Mouse (Mus musculus): ENCODE measurements around the gene 1700069L16Rik. TPM values are rescaled to one million over a fixed set of nuclear protein-coding genes. Genes with fewer than 3 reads are reported as not detected.

Gene 1700069L16Rik
- polyA plus RNA-seq, 1 experiment from 2014 or later, result not detected

- no peaks in the 10 kb centered on the region for H3K27me3 ChIP-seq (ENCODE audit: insufficient read depth, low read length)
- H3K36me3 ChIP-seq (replicated peaks; ENCODE audit: insufficient read depth, low read length), result no peaks in the 10 kb centered on the region
- DNase-seq (no peak), ATAC-seq (no peak)
- H3K4me3 ChIP-seq (ENCODE audit: low read depth, low read length), result no peak overlapping the region
- WGBS (ENCODE audit: insufficient replicate concordance), result 74% methylated on average over 10 of the region's 10 CpGs
- no peaks in the 10 kb centered on the region for H3K4me1 ChIP-seq (ENCODE audit: insufficient read depth)
- TF ChIP-seq CTCF (IDR thresholded peaks at IDR 0.05; ENCODE audit: low read depth), result 0 out of 2 replicates have a peak, but pooled peaks have one; percentile 28
- no peak for TF ChIP-seq EP300 (IDR thresholded peaks at IDR 0.05; ENCODE audit: low read depth)
- H3K9ac ChIP-seq (replicated peaks), result no peak overlapping the region
- H3K9me3 ChIP-seq (ENCODE audit: low read length), result no peaks in the 10 kb centered on the region
- no peak overlapping the region for H3K27ac ChIP-seq (ENCODE audit: low read depth)
- H3K4me2 ChIP-seq (ENCODE audit: low read depth, low read length), result no peak overlapping the region
Measured at GRCm38 (mm10) chr5:113722224-113723013, 2.2 kb downstream of the 1700069L16Rik start.

- Histone ChIP-seq H3K4me1 (ENCODE audit: insufficient read depth) (no peaks in the 10 kb centered on the region), H3K9me3 (ENCODE audit: low read length) (no peaks in the 10 kb centered on the region), H3K36me3 (replicated peaks; ENCODE audit: insufficient read depth, low read length) (no peaks in the 10 kb centered on the region), H3K9ac (replicated peaks) (no peak overlapping the region), H3K27me3 (ENCODE audit: insufficient read depth, low read length) (no peaks in the 10 kb centered on the region), H3K4me3 (ENCODE audit: low read depth, low read length) (no peak overlapping the region), H3K4me2 (ENCODE audit: low read depth, low read length) (no peak overlapping the region), H3K27ac (ENCODE audit: low read depth) (no peak overlapping the region)
- WGBS (ENCODE audit: insufficient replicate concordance), result 74% methylated on average over 8 of the region's 8 CpGs
- no peak for TF ChIP-seq EP300 (IDR thresholded peaks at IDR 0.05; ENCODE audit: low read depth)
- no peak for TF ChIP-seq CTCF (IDR thresholded peaks at IDR 0.05; ENCODE audit: low read depth)
- DNase-seq (no peak), ATAC-seq (no peak)
Measured at GRCm38 (mm10) chr5:113719221-113719661, 5.3 kb downstream of the 1700069L16Rik start.

- no peaks in the 10 kb centered on the region for H3K27me3 ChIP-seq (ENCODE audit: insufficient read depth, low read length)
- no peaks in the 10 kb centered on the region for H3K9me3 ChIP-seq (ENCODE audit: low read length)
- TF ChIP-seq EP300 (IDR thresholded peaks at IDR 0.05; ENCODE audit: low read depth) (no peak), CTCF (IDR thresholded peaks at IDR 0.05; ENCODE audit: low read depth) (no peak)
- no peak overlapping the region for H3K4me3 ChIP-seq (ENCODE audit: low read depth, low read length)
- ATAC-seq, result no peak
- H3K36me3 ChIP-seq (replicated peaks; ENCODE audit: insufficient read depth, low read length), result no peaks in the 10 kb centered on the region
- H3K27ac ChIP-seq (ENCODE audit: low read depth), result no peak overlapping the region
- WGBS (ENCODE audit: insufficient replicate concordance), result 14% methylated on average over 12 of the region's 12 CpGs
- H3K4me1 ChIP-seq (ENCODE audit: insufficient read depth), result no peaks in the 10 kb centered on the region
- no peak overlapping the region for H3K4me2 ChIP-seq (ENCODE audit: low read depth, low read length)
- no peak overlapping the region for H3K9ac ChIP-seq (replicated peaks)
- DNase-seq, result no peak
Measured at GRCm38 (mm10) chr5:113716581-113717388, 7.8 kb downstream of the 1700069L16Rik start.

- H3K4me2 ChIP-seq (ENCODE audit: low read depth, low read length), result no peak overlapping the region
- no peaks in the 10 kb centered on the region for H3K4me1 ChIP-seq (ENCODE audit: insufficient read depth)
- H3K4me3 ChIP-seq (ENCODE audit: low read depth, low read length), result no peak overlapping the region
- no peak overlapping the region for H3K9ac ChIP-seq (replicated peaks)
- H3K27me3 ChIP-seq (ENCODE audit: insufficient read depth, low read length), result no peaks in the 10 kb centered on the region
- TF ChIP-seq CTCF (IDR thresholded peaks at IDR 0.05; ENCODE audit: low read depth) (no peak), EP300 (IDR thresholded peaks at IDR 0.05; ENCODE audit: low read depth) (no peak)
- no peak for ATAC-seq
- H3K27ac ChIP-seq (ENCODE audit: low read depth), result no peak overlapping the region
- H3K36me3 ChIP-seq (replicated peaks; ENCODE audit: insufficient read depth, low read length), result no peaks in the 10 kb centered on the region
- no peaks in the 10 kb centered on the region for H3K9me3 ChIP-seq (ENCODE audit: low read length)
- 64% methylated on average over 2 of the region's 2 CpGs for WGBS (ENCODE audit: insufficient replicate concordance)
- DNase-seq, result no peak
Measured at GRCm38 (mm10) chr5:113712861-113713260, 11.7 kb downstream of the 1700069L16Rik start.

- WGBS (ENCODE audit: insufficient replicate concordance), result 56% methylated on average over 21 of the region's 21 CpGs
- no peak for ATAC-seq
- H3K4me2 ChIP-seq (ENCODE audit: low read depth, low read length), result no peak overlapping the region
- no peaks in the 10 kb centered on the region for H3K27me3 ChIP-seq (ENCODE audit: insufficient read depth, low read length)
- no peak overlapping the region for H3K4me3 ChIP-seq (ENCODE audit: low read depth, low read length)
- H3K27ac ChIP-seq (ENCODE audit: low read depth), result no peak overlapping the region
- DNase-seq, result no peak
- H3K4me1 ChIP-seq (ENCODE audit: insufficient read depth), result no peaks in the 10 kb centered on the region
- no peak overlapping the region for H3K9ac ChIP-seq (replicated peaks)
- no peak for TF ChIP-seq CTCF (IDR thresholded peaks at IDR 0.05; ENCODE audit: low read depth)
- no peak for TF ChIP-seq EP300 (IDR thresholded peaks at IDR 0.05; ENCODE audit: low read depth)
- no peaks in the 10 kb centered on the region for H3K9me3 ChIP-seq (ENCODE audit: low read length)
- H3K36me3 ChIP-seq (replicated peaks; ENCODE audit: insufficient read depth, low read length), result no peaks in the 10 kb centered on the region
Measured at GRCm38 (mm10) chr5:113703803-113704585, 20.6 kb downstream of the 1700069L16Rik start.

Measured in liver, postnatal 0 days (tissue).